Mouse (Mus musculus): ENCODE measurements around the gene Pxylp1. TPM values are rescaled to one million over a fixed set of nuclear protein-coding genes. Genes with fewer than 3 reads are reported as not detected.

Gene Pxylp1
- polyA plus RNA-seq, 1 experiment, result not detected

DNA sequence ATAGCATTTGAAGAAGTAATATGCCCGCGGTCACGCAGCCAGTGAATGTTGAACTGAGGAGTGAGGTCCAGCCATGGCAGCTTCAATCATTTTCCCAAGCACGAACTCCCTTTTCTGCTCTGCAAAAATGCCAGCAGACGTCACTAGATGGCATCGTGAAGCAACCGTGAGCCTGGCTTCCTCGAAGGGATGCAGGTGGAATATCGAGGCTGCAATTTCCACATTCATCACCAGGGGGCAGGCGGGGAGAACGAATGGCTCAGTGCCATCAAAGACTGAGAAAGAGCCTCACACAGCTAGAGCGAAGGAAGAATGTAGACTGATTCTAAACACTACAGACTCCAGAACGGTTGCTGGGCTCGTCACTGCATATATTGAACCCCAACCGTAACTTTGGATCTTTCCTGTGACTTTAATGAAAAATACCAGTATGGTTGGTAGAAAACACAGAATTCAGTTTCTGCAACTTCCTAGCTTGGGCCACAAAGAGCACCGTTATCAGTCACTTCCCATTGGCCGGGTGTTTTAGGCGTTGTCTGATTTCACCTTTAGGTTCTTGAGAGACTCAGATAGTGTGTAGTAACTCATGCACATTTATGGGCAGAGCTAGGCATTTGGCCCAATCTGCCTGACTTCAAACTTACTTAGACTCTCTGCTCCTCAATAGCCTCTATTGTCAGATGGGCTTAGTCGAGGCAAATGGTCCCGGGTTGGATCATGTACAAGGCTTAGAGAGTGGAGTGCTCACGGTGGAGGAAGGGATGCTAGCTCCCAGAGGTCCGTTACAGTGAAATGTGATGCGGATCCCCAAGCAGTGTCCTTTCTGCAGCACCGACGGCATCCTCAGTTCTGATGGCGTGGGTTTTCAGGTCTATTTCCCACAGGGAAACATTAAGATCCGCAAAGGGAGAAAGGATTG lies 24.4 kb upstream of the Pxylp1 start:
- 30% methylated on average over 27 of the region's 27 CpGs for WGBS

DNA sequence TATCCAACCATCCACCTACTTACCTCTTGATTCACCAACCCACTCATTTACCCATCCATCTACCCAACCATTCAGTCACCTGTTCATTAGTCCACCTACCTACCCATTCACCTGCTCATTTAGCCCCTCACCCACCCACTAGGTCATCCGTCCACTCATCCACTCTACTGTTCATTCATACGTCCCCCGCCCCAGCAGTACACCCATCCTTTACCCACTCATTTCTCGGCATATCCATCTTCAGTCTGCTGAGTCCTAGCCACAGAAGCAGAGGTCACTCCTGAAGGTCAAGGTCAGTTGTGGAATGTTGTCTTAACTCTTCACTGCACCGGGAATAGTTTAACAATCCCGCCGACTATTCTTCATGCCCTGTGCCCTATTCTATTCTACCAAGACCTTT lies 23.6 kb upstream of the Pxylp1 start:
- no peak overlapping the region for H3K4me3 ChIP-seq (ENCODE audit: insufficient read depth, low read depth, low read length)
- H3K27ac ChIP-seq (ENCODE audit: insufficient read depth, low read depth, low read length), result no peak overlapping the region
- 65% methylated on average over 7 of the region's 7 CpGs for WGBS
- no peaks in the 10 kb centered on the region for H3K4me1 ChIP-seq (ENCODE audit: control insufficient read depth, insufficient read depth, low read length)
- TF ChIP-seq POLR2A (IDR thresholded peaks at IDR 0.05; ENCODE audit: insufficient read depth, low read depth, low read length) (no peak), CTCF (IDR thresholded peaks at IDR 0.05; ENCODE audit: insufficient read depth, low read depth, low read length) (no peak)

More for the DNA sequence above, 24.4 kb upstream of the Pxylp1 start:
- Histone ChIP-seq H3K4me3 (ENCODE audit: insufficient read depth, low read depth, low read length) (no peak overlapping the region), H3K27ac (ENCODE audit: insufficient read depth, low read depth, low read length) (no peak overlapping the region), H3K4me1 (ENCODE audit: control insufficient read depth, insufficient read depth, low read length) (no peaks in the 10 kb centered on the region)
- TF ChIP-seq POLR2A (IDR thresholded peaks at IDR 0.05; ENCODE audit: insufficient read depth, low read depth, low read length) (no peak), CTCF (IDR thresholded peaks at IDR 0.05; ENCODE audit: insufficient read depth, low read depth, low read length) (peak; percentile 96)

DNA sequence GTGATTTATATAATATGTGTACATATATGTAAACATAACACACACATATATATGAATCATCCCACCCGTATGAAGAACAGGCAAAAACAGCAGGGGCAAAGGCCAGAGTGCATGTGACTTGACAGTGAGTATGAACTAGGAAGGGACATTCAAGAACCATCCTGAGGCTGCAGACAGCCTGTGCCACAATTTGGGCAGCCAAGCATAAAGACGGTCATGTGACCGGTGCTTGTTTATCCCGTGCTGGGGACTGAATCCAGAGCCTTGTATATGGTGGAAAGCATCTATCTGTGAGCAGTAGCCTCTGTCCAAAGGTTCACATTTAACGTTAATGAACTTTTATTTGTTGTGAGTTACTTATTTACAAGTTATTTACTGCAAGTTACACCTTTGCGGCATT lies 22.4 kb upstream of the Pxylp1 start:
- 79% methylated on average over 6 of the region's 6 CpGs for WGBS
- H3K4me3 ChIP-seq (ENCODE audit: insufficient read depth, low read depth, low read length), result no peak overlapping the region
- no peak overlapping the region for H3K27ac ChIP-seq (ENCODE audit: insufficient read depth, low read depth, low read length)
- H3K4me1 ChIP-seq (ENCODE audit: control insufficient read depth, insufficient read depth, low read length), result no peaks in the 10 kb centered on the region
- TF ChIP-seq POLR2A (IDR thresholded peaks at IDR 0.05; ENCODE audit: insufficient read depth, low read depth, low read length) (no peak), CTCF (IDR thresholded peaks at IDR 0.05; ENCODE audit: insufficient read depth, low read depth, low read length) (no peak)

DNA sequence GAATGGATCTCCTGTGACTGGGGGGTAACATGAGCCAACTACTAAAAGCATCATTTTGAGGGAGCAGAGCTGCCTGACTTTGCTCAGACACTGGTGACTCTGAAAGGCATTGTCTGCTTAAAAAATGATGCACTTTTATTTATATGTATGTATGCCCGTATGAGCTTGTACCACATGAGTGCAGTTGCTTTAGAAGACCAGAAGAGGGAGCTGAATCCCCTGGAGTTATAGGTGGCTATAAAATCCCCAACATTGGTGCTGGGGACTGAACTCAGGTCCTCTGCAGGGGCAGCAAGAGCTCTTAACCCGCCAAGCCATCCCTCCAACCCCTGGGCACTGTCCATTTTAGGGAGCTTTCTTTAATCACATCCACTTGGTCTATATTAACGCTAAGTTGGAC lies 21.5 kb upstream of the Pxylp1 start:
- H3K27ac ChIP-seq (ENCODE audit: insufficient read depth, low read depth, low read length), result no peak overlapping the region
- no peaks in the 10 kb centered on the region for H3K4me1 ChIP-seq (ENCODE audit: control insufficient read depth, insufficient read depth, low read length)
- no peak overlapping the region for H3K4me3 ChIP-seq (ENCODE audit: insufficient read depth, low read depth, low read length)
- TF ChIP-seq POLR2A (IDR thresholded peaks at IDR 0.05; ENCODE audit: insufficient read depth, low read depth, low read length), result no peak
- no peak for TF ChIP-seq CTCF (IDR thresholded peaks at IDR 0.05; ENCODE audit: insufficient read depth, low read depth, low read length)
- 95% methylated on average over 3 of the region's 3 CpGs for WGBS

DNA sequence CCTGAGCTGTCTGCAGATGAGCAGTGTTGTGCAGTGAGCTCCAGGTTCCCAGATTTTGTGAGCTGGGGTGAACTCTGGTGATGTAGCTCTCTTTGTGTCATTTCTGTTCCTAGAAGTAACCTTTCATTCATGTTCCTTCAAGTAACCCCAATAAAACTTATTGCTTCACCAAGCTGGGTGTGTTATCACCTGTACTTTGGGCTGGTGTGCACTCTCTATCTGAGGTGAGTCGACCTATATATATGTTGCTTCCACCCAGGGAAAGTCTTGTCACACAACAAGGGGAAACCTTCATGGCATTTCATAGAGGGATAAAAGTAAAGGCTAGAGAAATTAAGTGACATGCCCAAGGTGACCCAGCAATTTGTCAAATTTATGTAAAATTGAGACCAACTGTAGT lies 17.0 kb upstream of the Pxylp1 start:
- Histone ChIP-seq H3K4me3 (ENCODE audit: insufficient read depth, low read depth, low read length) (no peak overlapping the region), H3K4me1 (ENCODE audit: control insufficient read depth, insufficient read depth, low read length) (no peaks in the 10 kb centered on the region), H3K27ac (ENCODE audit: insufficient read depth, low read depth, low read length) (no peak overlapping the region)
- no peak for TF ChIP-seq CTCF (IDR thresholded peaks at IDR 0.05; ENCODE audit: insufficient read depth, low read depth, low read length)
- no peak for TF ChIP-seq POLR2A (IDR thresholded peaks at IDR 0.05; ENCODE audit: insufficient read depth, low read depth, low read length)
- WGBS, result 91% methylated on average over 1 of the region's 1 CpGs

DNA sequence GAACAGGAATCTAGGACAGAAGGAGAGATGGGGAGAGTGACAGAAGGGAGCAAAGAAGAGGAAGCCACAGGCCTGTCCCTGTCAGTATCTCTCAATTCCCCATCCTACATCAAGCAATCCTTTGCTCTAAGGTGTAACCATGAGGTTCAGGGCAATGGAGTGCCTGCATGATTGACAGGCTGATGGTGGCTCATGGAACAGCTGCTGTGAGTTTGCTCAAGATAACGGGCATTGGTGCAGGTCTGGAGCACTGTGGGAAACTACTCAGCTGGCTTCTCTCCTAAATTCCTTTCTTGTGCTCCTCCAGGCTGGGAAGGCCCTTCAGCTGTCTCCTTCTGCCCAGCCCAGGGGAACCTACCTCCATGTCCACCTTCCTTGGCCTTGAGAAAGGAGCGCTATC lies 16.3 kb upstream of the Pxylp1 start:
- no peaks in the 10 kb centered on the region for H3K4me1 ChIP-seq (ENCODE audit: control insufficient read depth, insufficient read depth, low read length)
- 76% methylated on average over 2 of the region's 2 CpGs for WGBS
- TF ChIP-seq POLR2A (IDR thresholded peaks at IDR 0.05; ENCODE audit: insufficient read depth, low read depth, low read length) (no peak), CTCF (IDR thresholded peaks at IDR 0.05; ENCODE audit: insufficient read depth, low read depth, low read length) (no peak)
- H3K4me3 ChIP-seq (ENCODE audit: insufficient read depth, low read depth, low read length), result no peak overlapping the region
- H3K27ac ChIP-seq (ENCODE audit: insufficient read depth, low read depth, low read length), result no peak overlapping the region

DNA sequence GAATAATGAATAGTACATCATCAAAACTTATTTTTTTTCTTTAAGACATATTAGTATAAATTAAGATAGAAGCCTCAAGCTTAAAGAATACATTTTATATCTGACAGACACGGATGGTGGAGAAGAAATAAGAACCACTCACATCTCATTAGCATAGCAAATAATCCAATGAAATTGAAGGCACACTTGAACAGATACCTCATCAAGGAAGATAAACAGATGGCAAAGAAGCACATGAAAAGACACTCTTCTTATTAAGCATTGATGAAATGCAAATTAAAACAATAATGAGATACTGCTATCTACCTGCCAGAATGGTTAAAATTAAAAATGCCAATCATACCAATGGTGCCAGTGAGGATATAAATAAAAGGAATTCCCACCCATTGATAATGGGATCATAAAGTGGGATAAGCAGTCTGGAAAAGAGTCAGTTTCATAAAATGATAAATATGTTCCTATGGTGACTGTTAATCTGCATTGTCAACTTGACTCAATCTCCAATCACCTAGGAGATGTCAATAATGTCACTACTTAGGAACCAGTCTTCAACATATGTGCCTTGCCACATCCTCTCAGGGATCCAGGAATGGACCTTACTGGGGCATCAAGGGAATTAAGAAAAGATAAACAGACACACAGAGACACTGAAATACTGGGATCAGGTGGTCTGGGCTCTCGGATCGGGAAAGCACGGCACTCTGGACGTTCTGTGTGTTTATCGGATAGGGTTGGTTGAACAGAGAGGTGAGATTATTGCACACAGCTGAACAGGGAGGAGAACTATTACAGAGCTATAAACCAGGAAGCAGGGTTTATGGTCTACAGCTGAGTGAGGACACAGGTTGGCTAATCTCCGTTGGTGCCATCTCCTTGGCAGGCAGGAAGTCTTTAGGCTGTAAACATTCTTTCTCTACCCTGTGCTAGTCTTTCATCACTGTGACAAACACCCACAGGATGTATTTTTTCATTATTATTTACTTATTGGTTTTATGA lies 12.2 kb upstream of the Pxylp1 start:
- TF ChIP-seq CTCF (IDR thresholded peaks at IDR 0.05; ENCODE audit: insufficient read depth, low read depth, low read length) (no peak), POLR2A (IDR thresholded peaks at IDR 0.05; ENCODE audit: insufficient read depth, low read depth, low read length) (no peak)
- no peak overlapping the region for H3K27ac ChIP-seq (ENCODE audit: insufficient read depth, low read depth, low read length)
- no peak overlapping the region for H3K4me3 ChIP-seq (ENCODE audit: insufficient read depth, low read depth, low read length)
- no peaks in the 10 kb centered on the region for H3K4me1 ChIP-seq (ENCODE audit: control insufficient read depth, insufficient read depth, low read length)
- WGBS, result 88% methylated on average over 7 of the region's 7 CpGs

DNA sequence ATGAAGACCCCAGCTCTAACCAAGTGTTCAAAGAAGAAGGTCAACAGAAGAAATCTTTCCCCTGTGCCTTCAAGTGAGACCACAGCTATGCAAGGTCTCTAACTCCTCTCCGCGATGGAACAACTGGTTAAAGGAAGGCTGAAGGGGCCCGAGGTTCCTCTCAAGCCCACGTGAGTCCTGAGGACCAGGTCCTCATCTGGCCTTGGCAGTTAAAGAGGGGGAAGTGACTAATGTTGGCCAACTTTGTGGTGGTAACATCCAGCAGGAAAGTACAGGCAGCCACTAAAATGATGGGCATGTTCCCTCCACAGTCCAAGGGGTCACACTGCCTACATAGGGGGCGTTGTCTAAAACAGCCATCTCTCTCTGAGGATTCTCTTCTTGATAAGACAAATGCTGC lies 7.2 kb upstream of the Pxylp1 start:
- Histone ChIP-seq H3K4me1 (ENCODE audit: control insufficient read depth, insufficient read depth, low read length) (peaks cover 3% of the 10 kb centered on the region), H3K4me3 (ENCODE audit: insufficient read depth, low read depth, low read length) (no peak overlapping the region), H3K27ac (ENCODE audit: insufficient read depth, low read depth, low read length) (no peak overlapping the region)
- TF ChIP-seq CTCF (IDR thresholded peaks at IDR 0.05; ENCODE audit: insufficient read depth, low read depth, low read length), result no peak
- no peak for TF ChIP-seq POLR2A (IDR thresholded peaks at IDR 0.05; ENCODE audit: insufficient read depth, low read depth, low read length)
- 87% methylated on average over 5 of the region's 5 CpGs for WGBS

DNA sequence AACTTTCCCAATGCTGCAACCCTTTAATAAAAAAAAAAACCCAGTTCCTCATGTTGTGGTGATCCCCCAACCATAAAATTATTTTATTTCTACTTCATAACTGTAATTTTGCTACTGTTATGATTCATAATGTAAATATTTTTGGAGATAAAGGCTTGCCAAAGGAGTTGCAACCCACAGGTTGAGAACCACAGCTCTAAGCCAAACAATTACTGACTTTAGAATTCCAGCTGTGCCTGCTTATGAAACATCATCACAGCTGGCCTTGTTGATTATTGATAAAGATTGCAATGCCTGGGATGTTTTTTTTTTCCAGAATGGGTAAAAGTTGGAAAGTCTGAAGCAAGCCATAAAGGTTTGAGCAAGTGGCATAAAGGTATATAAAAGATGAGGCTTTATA lies 6.5 kb upstream of the Pxylp1 start:
- no peak overlapping the region for H3K27ac ChIP-seq (ENCODE audit: insufficient read depth, low read depth, low read length)
- H3K4me3 ChIP-seq (ENCODE audit: insufficient read depth, low read depth, low read length), result no peak overlapping the region
- TF ChIP-seq CTCF (IDR thresholded peaks at IDR 0.05; ENCODE audit: insufficient read depth, low read depth, low read length) (no peak), POLR2A (IDR thresholded peaks at IDR 0.05; ENCODE audit: insufficient read depth, low read depth, low read length) (no peak)
- H3K4me1 ChIP-seq (ENCODE audit: control insufficient read depth, insufficient read depth, low read length), result peaks cover 3% of the 10 kb centered on the region

Measured in olfactory bulb, adult 2 months (tissue).